Mouse (Mus musculus) lung, adult 18-20 months (tissue): Measurements from ENCODE around the gene Fads1.

Experiments used
- DNase-seq, 2 experiments: peaks; one replicate each; pipeline ENCODE4 v3.0.0; 2022; ENCODE audit warnings: mixed read lengths in 2 of 2

Fads1 gene

GRCm38 (mm10) chr19:10176941-10177372 is 5.7 kb upstream of the Fads1 start:
- no peak for DNase-seq

- no peak for DNase-seq
Observed at GRCm38 (mm10) chr19:10181225-10181624, 1.5 kb upstream of the Fads1 start.

GRCm38 (mm10) chr19:10182142-10182541 is 546 bp upstream of the Fads1 start:
- no peak for DNase-seq

GRCm38 (mm10) chr19:10183299-10183983 is 753 bp downstream of the Fads1 start:
- peak; percentile 79 to 81 for DNase-seq

GRCm38 (mm10) chr19:10184096-10184495 is 1.4 kb downstream of the Fads1 start:
- peak; percentile 37 to 60 for DNase-seq

- no peak for DNase-seq
Observed at GRCm38 (mm10) chr19:10185876-10186275, 3.2 kb downstream of the Fads1 start.

- no peak for DNase-seq
Observed at GRCm38 (mm10) chr19:10186569-10186968, 3.9 kb downstream of the Fads1 start.

GRCm38 (mm10) chr19:10188281-10188811 is 5.7 kb downstream of the Fads1 start:
- peak in 1 of 2 experiments; percentile 28 for DNase-seq

GRCm38 (mm10) chr19:10189022-10189421 is 6.3 kb downstream of the Fads1 start:
- DNase-seq, result no peak

GRCm38 (mm10) chr19:10189940-10190339 is 7.3 kb downstream of the Fads1 start:
- DNase-seq, result no peak

- peak; percentile 71 to 78 for DNase-seq
Observed at GRCm38 (mm10) chr19:10190796-10191195, 8.1 kb downstream of the Fads1 start.

- DNase-seq, result peak in 1 of 2 experiments; percentile 26
Observed at GRCm38 (mm10) chr19:10191326-10191725, 8.6 kb downstream of the Fads1 start.

GRCm38 (mm10) chr19:10194337-10194736 is 11.6 kb downstream of the Fads1 start:
- DNase-seq, result no peak

- DNase-seq, result peak; percentile 25 to 26
Observed at GRCm38 (mm10) chr19:10195252-10195651, 12.6 kb downstream of the Fads1 start.

- no peak for DNase-seq
Observed at GRCm38 (mm10) chr19:10197130-10197529, 14.4 kb downstream of the Fads1 start.

- DNase-seq, result no peak
Observed at GRCm38 (mm10) chr19:10198286-10198685, 15.6 kb downstream of the Fads1 start.

- DNase-seq, result peak; percentile 60 to 75
Observed at GRCm38 (mm10) chr19:10198723-10199122, 16.0 kb downstream of the Fads1 start.

GRCm38 (mm10) chr19:10203146-10203847 is 20.6 kb downstream of the Fads1 start:
- no peak for DNase-seq

GRCm38 (mm10) chr19:10203848-10204615 is 21.3 kb downstream of the Fads1 start, which contains the start of the genes Tmem258 and Fen1:
Tmem258 (plus strand) TSS chr19:10204014.
Fen1 (minus strand) TSS chr19:10204169.
- peak; percentile 89 to 91 for DNase-seq

- peak; percentile 64 to 82 for DNase-seq
Observed at GRCm38 (mm10) chr19:10204616-10205001, 21.9 kb downstream of the Fads1 start.

GRCm38 (mm10) chr19:10205051-10205450 is 22.4 kb downstream of the Fads1 start:
- DNase-seq, result peak in 1 of 2 experiments; percentile 10

- DNase-seq, result no peak
Observed at GRCm38 (mm10) chr19:10208851-10209250, 26.2 kb downstream of the Fads1 start.

- DNase-seq, result no peak
Observed at GRCm38 (mm10) chr19:10210885-10211284, 28.2 kb downstream of the Fads1 start.
